Mouse (Mus musculus): ENCODE measurements around the gene Traf2. TPM values are rescaled to one million over a fixed set of nuclear protein-coding genes. Genes with fewer than 3 reads are reported as not detected.
"Not testable (repeated sequence)": the region's sequence is repeated elsewhere in the genome, so short reads cannot be mapped to it uniquely, and the experiment has no call there.

The Traf2 gene
- polyA plus RNA-seq, 1 experiment from 2014 or later: 28.0 TPM

DNA sequence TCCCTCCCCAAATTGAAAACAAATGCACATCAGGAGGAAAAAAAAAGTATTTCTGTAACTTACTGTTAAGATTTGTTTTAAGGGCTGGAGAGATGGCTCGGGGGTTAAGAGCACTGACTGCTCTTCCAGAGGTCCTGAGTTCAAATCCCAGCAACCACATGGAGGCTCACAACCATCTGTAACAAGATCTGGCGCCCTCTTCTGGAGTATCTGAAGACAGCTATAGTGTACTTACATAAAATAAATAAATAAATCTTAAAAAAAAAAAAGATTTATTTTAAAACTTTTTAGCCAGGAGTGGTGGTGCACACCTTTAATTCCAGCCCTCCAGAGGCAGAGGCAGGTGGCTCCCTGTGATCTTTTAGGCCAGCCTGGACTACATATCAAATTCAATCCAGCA lies 8.7 kb upstream of the Traf2 start:
- H3K27ac ChIP-seq; H3K4me2 ChIP-seq (replicated peaks); H3K9me3 ChIP-seq; H3K36me3 ChIP-seq; H3K27me3 ChIP-seq (replicated peaks); ATAC-seq (ENCODE audit: low FRiP score, low read depth); H3K9ac ChIP-seq; H3K4me3 ChIP-seq: not testable (repeated sequence)
- H3K4me1 ChIP-seq: peaks cover 17% of the 10 kb centered on the region
- WGBS: 44% methylated on average over 2 of the region's 2 CpGs

DNA sequence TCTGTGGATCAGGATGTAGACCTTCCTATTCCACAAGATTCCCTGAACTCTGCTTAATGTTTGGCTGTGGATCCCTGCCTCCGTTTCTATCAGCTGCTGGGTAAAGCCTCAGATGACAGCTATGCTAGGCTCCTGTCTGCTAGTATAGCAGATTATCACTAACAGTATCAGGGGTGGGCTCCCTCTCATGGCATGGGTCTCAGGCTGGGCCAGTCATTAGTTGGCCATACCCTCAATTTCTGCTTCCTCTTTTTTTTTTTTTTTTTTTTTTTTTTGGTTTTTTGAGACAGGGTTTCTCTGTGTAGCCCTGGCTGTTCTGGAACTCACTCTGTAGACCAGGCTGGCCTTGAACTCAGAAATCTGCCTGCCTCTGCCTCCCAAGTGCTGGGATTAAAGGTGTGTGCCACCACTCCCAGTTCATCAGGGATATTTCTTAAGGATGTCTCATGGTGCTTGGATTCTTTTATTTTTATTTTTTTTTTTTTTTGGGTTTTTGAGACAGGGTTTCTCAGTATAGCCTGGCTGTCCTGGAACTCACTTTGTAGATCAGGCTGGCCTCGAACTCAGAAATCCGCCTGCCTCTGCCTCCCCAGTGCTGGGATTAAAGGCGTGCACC lies 6.5 kb upstream of the Traf2 start:
- not testable (repeated sequence) for H3K4me2 ChIP-seq (replicated peaks); H3K4me1 ChIP-seq; H3K9ac ChIP-seq; H3K27me3 ChIP-seq (replicated peaks); H3K36me3 ChIP-seq; ATAC-seq (ENCODE audit: low FRiP score, low read depth); H3K4me3 ChIP-seq; H3K27ac ChIP-seq; H3K9me3 ChIP-seq
- 95% methylated on average over 4 of the region's 4 CpGs for WGBS

DNA sequence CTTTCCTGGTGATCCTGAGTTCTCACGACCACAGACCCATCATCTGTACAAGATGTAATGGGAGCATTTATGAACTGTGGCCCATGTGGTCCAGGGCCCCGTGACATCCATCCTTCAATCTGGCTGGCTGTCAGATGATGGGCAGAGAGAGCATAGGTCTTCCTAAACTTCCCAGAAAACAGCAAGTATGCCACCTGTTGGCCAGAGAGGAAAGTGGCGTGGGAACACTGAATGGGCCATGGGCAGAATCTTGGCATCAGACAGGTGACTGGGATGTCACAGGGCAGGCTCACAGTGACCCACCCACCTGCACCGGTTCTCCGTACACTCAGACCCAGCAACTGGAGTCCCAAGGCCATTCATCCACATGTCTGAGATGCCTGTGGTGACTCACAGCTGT lies 4.4 kb upstream of the Traf2 start:
- ATAC-seq (ENCODE audit: low FRiP score, low read depth): no peak

DNA sequence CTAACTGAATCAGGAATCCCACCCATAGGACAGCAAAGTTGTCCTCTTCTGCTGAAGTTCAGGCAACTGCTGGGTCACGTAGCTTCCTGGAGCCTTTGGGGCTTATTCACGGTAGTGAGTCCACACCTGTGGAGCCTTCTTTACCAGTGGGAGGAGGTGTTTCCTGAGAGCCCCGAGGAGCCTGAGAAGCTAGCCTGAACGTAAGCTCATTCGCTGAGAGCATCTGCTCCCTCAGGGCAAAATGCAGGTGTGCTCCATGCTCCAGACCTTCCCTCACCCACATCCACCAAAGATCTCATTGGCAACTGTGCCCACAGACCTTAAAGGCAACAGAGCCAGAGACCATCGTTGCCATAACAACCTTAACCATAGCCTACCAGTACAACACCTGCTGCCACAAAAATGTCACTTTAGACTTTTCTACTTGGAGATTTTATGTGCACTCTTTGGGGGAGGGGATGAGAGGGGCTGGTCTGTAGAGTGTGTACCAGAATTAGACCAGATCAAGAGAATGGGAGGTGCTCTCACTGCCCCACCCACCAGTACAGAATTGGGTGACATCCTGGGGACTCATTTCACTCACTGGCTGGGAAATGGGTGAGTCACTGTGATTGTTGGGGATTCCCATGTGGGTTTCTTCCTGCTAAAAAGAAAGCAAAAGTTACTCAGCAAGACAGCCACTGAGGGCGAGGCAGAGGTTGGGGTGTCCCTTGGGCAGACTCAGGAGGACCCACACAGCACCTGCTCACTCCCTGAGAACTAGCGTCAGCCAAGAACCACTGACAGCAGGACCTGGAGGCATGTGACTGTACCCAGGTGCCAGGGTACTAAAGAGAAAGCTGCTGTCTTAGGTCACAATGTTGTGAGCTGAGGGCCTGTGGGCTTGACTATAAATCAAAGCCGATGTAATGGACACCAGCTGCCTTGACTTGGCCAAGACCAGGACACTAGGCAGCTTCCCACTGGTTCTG lies 2.6 kb upstream of the Traf2 start:
- H3K4me2 ChIP-seq (replicated peaks): no peak overlapping the region
- H3K27ac ChIP-seq: no peak overlapping the region
- no peak overlapping the region for H3K9ac ChIP-seq
- H3K4me3 ChIP-seq: no peak overlapping the region
- H3K27me3 ChIP-seq (replicated peaks): no peaks in the 10 kb centered on the region
- H3K36me3 ChIP-seq: no peaks in the 10 kb centered on the region
- H3K4me1 ChIP-seq: peaks cover 9% of the 10 kb centered on the region
- H3K9me3 ChIP-seq: no peaks in the 10 kb centered on the region
- no peak for ATAC-seq (ENCODE audit: low FRiP score, low read depth)
- WGBS: 77% methylated on average over 9 of the region's 9 CpGs

More for the DNA sequence above, 4.4 kb upstream of the Traf2 start:
- Histone ChIP-seq H3K4me3 (no peak overlapping the region), H3K4me1 (peaks cover 1% of the 10 kb centered on the region; the same call in 1 of the 2 replicates), H3K9me3 (no peaks in the 10 kb centered on the region), H3K27me3 (replicated peaks) (no peaks in the 10 kb centered on the region), H3K9ac (no peak overlapping the region), H3K36me3 (no peaks in the 10 kb centered on the region), H3K27ac (no peak overlapping the region), H3K4me2 (replicated peaks) (no peak overlapping the region)
- WGBS: 38% methylated on average over 5 of the region's 5 CpGs

DNA sequence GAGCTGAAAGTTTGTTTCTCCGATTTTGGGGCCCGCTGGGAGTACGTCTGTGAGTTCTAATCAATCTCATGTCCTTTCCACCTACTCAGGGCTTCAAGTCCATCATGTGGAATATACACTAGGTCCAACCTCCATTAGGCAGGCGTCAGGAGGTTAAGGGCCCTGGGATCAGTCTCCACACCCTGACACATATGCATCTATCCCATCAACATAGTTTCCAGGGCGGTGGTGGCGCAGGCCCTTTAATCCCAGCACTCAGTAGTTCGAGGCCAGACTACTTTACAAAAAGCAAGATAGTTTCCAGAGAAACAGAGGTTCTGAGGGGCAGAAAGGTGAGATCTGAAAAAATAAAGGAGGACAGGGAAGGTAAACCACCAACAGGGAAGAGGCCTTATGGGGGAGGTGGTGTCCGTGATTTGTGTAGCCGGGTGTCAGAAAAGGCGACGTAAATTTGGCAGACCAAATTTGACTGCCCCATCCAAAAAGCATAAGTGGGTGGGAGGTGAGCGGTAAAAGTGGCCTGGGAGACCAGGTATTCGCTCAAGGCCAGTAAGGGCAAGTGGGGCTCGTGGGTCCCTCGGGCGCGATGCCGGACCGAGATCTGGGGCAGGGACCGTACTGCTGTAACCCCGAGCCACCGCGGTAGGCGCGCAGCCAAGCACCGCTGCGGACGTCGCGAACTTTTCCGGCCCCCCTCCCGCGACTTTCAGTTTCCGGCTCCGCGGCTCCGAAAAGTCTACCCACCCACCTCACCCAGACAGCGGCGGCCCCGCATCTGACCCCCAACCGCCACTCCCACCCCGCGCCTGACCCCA lies 537 bp downstream of the Traf2 start:
- WGBS: 9% methylated on average over 43 of the region's 43 CpGs
- peak overlapping the region; percentile 72 for H3K4me2 ChIP-seq (replicated peaks)
- ATAC-seq (ENCODE audit: low FRiP score, low read depth): peak; percentile 81
- H3K4me3 ChIP-seq: peak overlapping the region; percentile 70
- peaks cover 14% of the 10 kb centered on the region for H3K4me1 ChIP-seq
- H3K36me3 ChIP-seq: no peaks in the 10 kb centered on the region
- peak overlapping the region; percentile 67 for H3K9ac ChIP-seq
- H3K27ac ChIP-seq: no peak overlapping the region
- no peaks in the 10 kb centered on the region for H3K9me3 ChIP-seq
- H3K27me3 ChIP-seq (replicated peaks): no peaks in the 10 kb centered on the region

DNA sequence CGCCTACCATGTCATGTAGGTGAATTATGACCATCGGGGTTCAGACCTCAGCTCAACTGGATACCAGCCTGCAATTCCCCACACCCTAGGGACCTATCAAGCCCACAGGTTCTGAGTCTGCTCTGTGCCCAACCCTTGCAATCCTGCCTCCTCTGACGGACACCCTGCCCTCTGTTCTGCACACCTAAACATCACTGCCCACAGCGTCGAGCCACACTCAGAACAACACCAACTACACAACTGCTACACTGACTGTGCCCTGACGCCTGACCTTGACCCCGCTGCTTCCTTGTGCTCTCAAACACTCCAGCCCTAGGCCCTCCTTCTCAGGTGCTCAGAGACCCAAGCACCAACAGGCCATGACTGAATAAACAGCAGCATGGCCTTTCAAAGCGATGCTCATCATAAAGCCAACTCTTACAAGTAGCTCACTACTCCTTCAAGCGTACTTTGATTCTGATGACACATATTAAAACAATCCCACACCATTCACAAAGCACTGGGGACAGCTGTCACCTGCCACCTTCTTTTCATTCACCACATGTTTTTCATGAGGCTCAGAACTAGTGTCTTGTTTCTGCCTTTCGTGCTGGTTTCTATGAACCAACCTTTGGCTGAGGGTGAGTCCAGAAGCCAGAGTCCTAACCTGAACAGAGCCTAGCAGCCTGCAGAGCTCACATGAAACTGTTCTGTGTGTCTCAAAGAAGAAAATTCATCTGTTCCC lies 4.9 kb downstream of the Traf2 start:
- Histone ChIP-seq H3K9ac (no peak overlapping the region), H3K4me2 (replicated peaks) (no peak overlapping the region), H3K27me3 (replicated peaks) (no peaks in the 10 kb centered on the region), H3K4me3 (no peak overlapping the region), H3K9me3 (no peaks in the 10 kb centered on the region), H3K27ac (no peak overlapping the region), H3K4me1 (peaks cover 14% of the 10 kb centered on the region), H3K36me3 (peaks cover 10% of the 10 kb centered on the region; the same call in 1 of the 2 replicates)
- whole genome bisulfite sequencing: 75% methylated on average over 10 of the region's 10 CpGs
- no peak for ATAC-seq (ENCODE audit: low FRiP score, low read depth)

DNA sequence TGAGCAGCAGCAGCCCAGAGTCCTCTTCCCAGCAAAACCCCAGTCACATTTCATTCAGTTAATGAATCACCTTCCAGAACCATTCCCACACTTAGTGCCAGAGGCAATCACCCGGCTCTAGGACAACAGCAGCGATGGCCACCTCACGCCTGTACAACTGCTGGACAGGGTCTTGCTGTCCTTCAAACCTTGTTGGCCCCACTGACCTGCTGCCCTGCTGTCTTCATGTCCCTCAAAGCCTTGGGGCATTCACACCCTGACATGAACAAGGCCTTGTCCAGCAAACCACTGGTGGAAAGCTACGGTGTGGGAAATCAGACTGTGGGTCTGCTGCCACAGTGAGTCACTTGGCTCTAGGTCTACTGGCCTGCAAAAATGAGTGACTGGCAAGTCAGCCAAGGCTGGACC lies 6.2 kb downstream of the Traf2 start:
- peaks cover 22% of the 10 kb centered on the region; the same call in 1 of the 2 replicates for H3K36me3 ChIP-seq
- no peak for ATAC-seq (ENCODE audit: low FRiP score, low read depth)
- H3K9ac ChIP-seq: no peak overlapping the region
- H3K4me2 ChIP-seq (replicated peaks): no peak overlapping the region
- peaks cover 6% of the 10 kb centered on the region for H3K4me1 ChIP-seq
- H3K4me3 ChIP-seq: no peak overlapping the region
- H3K27me3 ChIP-seq (replicated peaks): no peaks in the 10 kb centered on the region
- WGBS: 96% methylated on average over 4 of the region's 4 CpGs
- no peak overlapping the region for H3K27ac ChIP-seq
- no peaks in the 10 kb centered on the region for H3K9me3 ChIP-seq

DNA sequence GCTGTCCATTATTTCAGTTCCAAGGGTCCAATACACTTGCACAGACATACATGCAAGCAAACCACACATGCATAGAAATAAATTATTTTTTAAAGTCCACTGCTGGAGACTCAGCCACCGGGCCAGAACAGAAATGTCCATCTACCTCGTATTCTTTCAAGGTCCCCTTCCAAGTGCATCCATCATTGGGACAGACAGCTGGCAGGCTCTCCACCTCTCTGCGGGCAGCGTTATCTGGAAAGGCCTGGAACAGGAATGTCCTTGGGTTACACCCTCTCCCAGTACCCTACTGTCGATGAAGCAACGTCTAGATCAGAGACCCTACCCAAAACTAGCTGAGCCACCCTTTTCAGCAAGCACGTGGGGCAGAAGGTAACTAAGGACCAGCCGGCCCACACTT lies 10.2 kb downstream of the Traf2 start:
- Histone ChIP-seq H3K9me3 (no peaks in the 10 kb centered on the region), H3K4me1 (no peaks in the 10 kb centered on the region), H3K27me3 (replicated peaks) (no peaks in the 10 kb centered on the region), H3K27ac (no peak overlapping the region), H3K4me2 (replicated peaks) (no peak overlapping the region), H3K4me3 (no peak overlapping the region), H3K9ac (no peak overlapping the region), H3K36me3 (peaks cover 36% of the 10 kb centered on the region)
- no peak for ATAC-seq (ENCODE audit: low FRiP score, low read depth)
- WGBS: 90% methylated on average over 8 of the region's 8 CpGs

DNA sequence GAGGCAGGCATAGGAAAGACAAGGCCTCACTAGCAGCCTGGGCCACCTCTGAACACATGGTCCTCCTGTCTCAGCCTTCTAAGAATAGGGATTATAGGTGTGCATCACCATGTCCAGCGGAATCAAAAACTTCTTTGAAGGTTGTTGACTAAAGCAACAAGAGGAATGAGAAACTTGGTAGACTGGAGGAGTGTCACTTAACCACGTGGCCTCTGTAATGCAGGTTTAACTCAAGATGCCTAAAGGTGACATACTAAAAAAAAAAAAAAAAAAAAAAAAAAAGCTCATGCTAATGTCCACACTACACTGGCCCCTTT lies 11.9 kb downstream of the Traf2 start:
- H3K9ac ChIP-seq: no peak overlapping the region

DNA sequence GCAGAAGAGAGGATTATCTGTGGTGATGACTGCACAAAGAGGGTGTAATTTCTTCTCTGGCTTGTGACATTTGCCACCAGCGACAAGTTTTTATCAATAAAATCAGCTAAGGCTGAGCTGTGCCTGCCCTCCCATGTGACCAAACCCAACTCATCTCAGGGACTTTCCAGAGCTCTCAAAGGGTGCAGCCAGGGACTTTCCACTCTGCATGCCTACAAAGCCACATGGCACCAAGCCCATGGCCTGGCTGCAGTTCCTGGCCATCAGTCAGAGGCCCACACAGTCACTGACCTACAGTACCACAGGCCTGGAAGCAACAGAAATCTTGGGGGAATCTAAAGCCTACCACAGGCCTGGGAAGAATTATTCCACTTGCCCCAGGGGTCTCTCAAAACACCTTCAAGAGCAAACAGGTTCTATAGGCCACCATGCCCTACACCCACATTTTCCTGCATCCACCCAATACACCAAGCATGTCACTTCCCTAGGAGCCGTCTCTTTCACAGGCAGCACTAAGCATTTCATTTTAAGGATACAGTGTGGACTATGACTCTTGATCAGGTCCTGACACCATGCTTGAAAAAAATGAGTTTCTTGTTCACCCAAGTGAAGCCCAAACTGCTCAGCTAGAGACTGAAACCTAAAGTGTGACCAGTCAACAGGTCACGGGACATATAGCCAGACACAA lies 12.4 kb downstream of the Traf2 start:
- no peak overlapping the region for H3K27ac ChIP-seq
- H3K36me3 ChIP-seq: peaks cover 56% of the 10 kb centered on the region
- H3K9ac ChIP-seq: no peak overlapping the region
- no peak overlapping the region for H3K4me3 ChIP-seq
- no peaks in the 10 kb centered on the region for H3K27me3 ChIP-seq (replicated peaks)
- 91% methylated on average over 3 of the region's 3 CpGs for WGBS
- H3K4me1 ChIP-seq: no peaks in the 10 kb centered on the region
- H3K4me2 ChIP-seq (replicated peaks): no peak overlapping the region
- no peaks in the 10 kb centered on the region for H3K9me3 ChIP-seq
- ATAC-seq (ENCODE audit: low FRiP score, low read depth): no peak

More for the DNA sequence above, 11.9 kb downstream of the Traf2 start:
- Histone ChIP-seq H3K4me2 (replicated peaks) (no peak overlapping the region), H3K9me3 (no peaks in the 10 kb centered on the region), H3K27ac (no peak overlapping the region), H3K36me3 (peaks cover 51% of the 10 kb centered on the region), H3K4me3 (no peak overlapping the region), H3K4me1 (no peaks in the 10 kb centered on the region), H3K27me3 (replicated peaks) (no peaks in the 10 kb centered on the region)
- WGBS: 94% methylated on average over 2 of the region's 2 CpGs
- ATAC-seq (ENCODE audit: low FRiP score, low read depth): no peak

DNA sequence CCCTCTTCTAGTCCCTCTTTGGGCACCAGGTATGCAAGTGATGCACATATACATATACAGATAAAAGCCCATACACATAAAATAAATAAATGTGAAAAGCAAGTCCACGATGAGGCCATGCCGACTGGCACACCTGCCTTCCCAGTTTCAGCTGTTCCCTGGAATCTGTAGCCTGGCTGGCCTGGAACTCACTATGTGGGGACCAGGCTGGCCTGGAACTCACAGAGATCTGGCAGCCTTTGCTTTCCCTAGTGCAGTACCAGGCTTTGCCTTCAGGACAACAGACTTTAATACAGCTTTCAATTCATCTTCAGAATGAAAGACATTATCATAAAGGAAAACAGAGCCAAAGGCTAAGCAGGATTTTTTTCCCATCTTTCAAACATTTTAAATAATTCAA lies 13.0 kb downstream of the Traf2 start:
- Histone ChIP-seq H3K4me1 (no peaks in the 10 kb centered on the region), H3K27ac (no peak overlapping the region), H3K4me2 (replicated peaks) (no peak overlapping the region), H3K9ac (no peak overlapping the region), H3K36me3 (peaks cover 62% of the 10 kb centered on the region), H3K27me3 (replicated peaks) (no peaks in the 10 kb centered on the region), H3K9me3 (no peaks in the 10 kb centered on the region), H3K4me3 (no peak overlapping the region)
- ATAC-seq (ENCODE audit: low FRiP score, low read depth): no peak
- 94% methylated on average over 2 of the region's 2 CpGs for WGBS
